Mouse (Mus musculus) lung, adult 2 months (tissue): ENCODE data around the gene Tradd.

ENCODE experiments used
- CTCF ChIP-seq: fragments of 200-500 bp; IDR thresholded peaks from 2 replicates; pipeline ENCODE4 v1.5.1; 2011; ENCODE audit warnings: mild to moderate bottlenecking, low read length, control low read depth; ENCODE audit not compliant: insufficient read depth
- POLR2A ChIP-seq: fragments of 200-500 bp; IDR thresholded peaks from 2 replicates; pipeline ENCODE4 v1.6.1; 2011; ENCODE audit warnings: low read depth, mild to moderate bottlenecking, control low read depth, low read length, borderline replicate concordance; ENCODE audit errors: extremely low read depth

DNA sequence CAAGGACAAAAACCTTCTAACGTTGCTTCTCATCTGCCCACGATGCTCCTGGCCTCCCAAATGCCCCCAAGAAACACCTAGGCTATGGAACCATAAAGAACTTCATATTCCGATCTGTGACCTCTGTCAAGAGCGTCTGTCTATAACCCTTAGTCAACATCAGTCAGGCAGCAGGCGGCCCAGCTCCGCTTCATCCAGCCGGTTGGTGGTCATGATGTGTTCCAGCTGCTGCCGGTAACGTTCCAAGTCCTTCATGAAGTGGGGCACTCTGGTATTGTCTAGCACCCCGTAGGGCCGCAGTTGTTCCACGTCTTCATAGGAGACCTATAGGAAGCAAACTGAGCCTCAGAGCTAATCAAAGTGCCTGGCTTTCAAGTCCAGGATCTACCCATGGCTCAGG lies 17.4 kb upstream of the Tradd start:
- TF ChIP-seq CTCF (no peak), POLR2A (no peak)
